Mouse (Mus musculus) kidney, embryonic 16.5 days (tissue): ENCODE measurements at regions not wholly inside any gene's neighbourhood (a gene's known extent, or its start where the extent isn't known, plus 50 kb on each side); places are given as distances from the start of the nearest gene placed in this dataset.

Source experiments
- ATAC-seq: fragments of 200-750 bp; cut with Nextera tagmentation; 2 replicates; pipeline ENCODE4 v1.8.0; 2017; ENCODE audit warnings: moderate TSS enrichment; ENCODE audit not compliant: low FRiP score, low TSS enrichment
- H3K27ac ChIP-seq: fragments of 300-500 bp; sonication (generic); 2 replicates; pipeline ENCODE4 v1.5.1; 2014; ENCODE audit warnings: low read length
- H3K27me3 ChIP-seq: fragments of 300-500 bp; sonication (generic); 2 replicates; pipeline ENCODE4 v1.6.1; 2014; ENCODE audit warnings: low read length, control low read depth, mixed read lengths; ENCODE audit not compliant: insufficient read depth
- H3K36me3 ChIP-seq: fragments of 300-500 bp; sonication (generic); 2 replicates; pipeline ENCODE4 v1.6.1; 2014; ENCODE audit warnings: low read length, control low read depth, mixed read lengths; ENCODE audit not compliant: insufficient read depth
- H3K4me1 ChIP-seq: fragments of 300-500 bp; sonication (generic); 2 replicates; pipeline ENCODE4 v1.6.1; 2014; ENCODE audit warnings: low read length, control low read depth, mixed read lengths; ENCODE audit not compliant: insufficient read depth
- H3K4me2 ChIP-seq: fragments of 300-500 bp; sonication (generic); replicated peaks from 2 replicates; pipeline ENCODE4 v1.6.1; 2014; ENCODE audit warnings: low read depth, low read length
- H3K4me3 ChIP-seq: fragments of 300-500 bp; sonication (generic); 2 replicates; pipeline ENCODE4 v1.5.1; 2014; ENCODE audit warnings: mild to moderate bottlenecking, low read length
- H3K9ac ChIP-seq: fragments of 300-500 bp; sonication (generic); replicated peaks from 2 replicates; pipeline ENCODE4 v1.6.1; 2014; ENCODE audit warnings: low read length
- H3K9me3 ChIP-seq: fragments of 300-500 bp; sonication (generic); 2 replicates; pipeline ENCODE4 v1.6.1; 2016; ENCODE audit warnings: low read length, control low read depth
- WGBS: fragments of 180-500 bp; shearing (Covaris S2); extraction: QIAGEN DNeasy Blood & Tissue Kit; methylation state at CpG from one replicate; pipeline ENCODE4 v1.1.7; 2014; 5-methylcytosine and 5-hydroxymethylcytosine counted together

GRCm38 (mm10) chr7:111257842-111258241 is 175.0 kb upstream of the Eif4g2 start:
- H3K36me3 ChIP-seq: no peaks in the 10 kb centered on the region
- H3K4me2 ChIP-seq: no peak overlapping the region
- H3K4me1 ChIP-seq: peaks cover 10% of the 10 kb centered on the region; the same call in 1 of the 2 replicates
- 89% methylated on average over 2 of the region's 2 CpGs for WGBS
- no peak overlapping the region for H3K9ac ChIP-seq
- no peak overlapping the region for H3K27ac ChIP-seq
- H3K27me3 ChIP-seq: no peaks in the 10 kb centered on the region
- ATAC-seq: no peak
- H3K9me3 ChIP-seq: no peaks in the 10 kb centered on the region
- H3K4me3 ChIP-seq: no peak overlapping the region

- ATAC-seq: no peak
- no peak overlapping the region for H3K4me2 ChIP-seq
- WGBS: 43% methylated on average over 2 of the region's 2 CpGs
- H3K4me1 ChIP-seq: peaks cover 10% of the 10 kb centered on the region; the same call in 1 of the 2 replicates
- H3K9ac ChIP-seq: no peak overlapping the region
- no peaks in the 10 kb centered on the region for H3K27me3 ChIP-seq
- H3K27ac ChIP-seq: no peak overlapping the region
- H3K4me3 ChIP-seq: no peak overlapping the region
- no peaks in the 10 kb centered on the region for H3K9me3 ChIP-seq
- no peaks in the 10 kb centered on the region for H3K36me3 ChIP-seq
Observed at GRCm38 (mm10) chr7:111256199-111256598, 173.4 kb upstream of the Eif4g2 start.

GRCm38 (mm10) chr7:111249606-111250005 is 166.8 kb upstream of the Eif4g2 start:
- no peak for ATAC-seq
- Histone ChIP-seq H3K27ac (no peak overlapping the region), H3K4me1 (no peaks in the 10 kb centered on the region), H3K4me2 (no peak overlapping the region), H3K27me3 (no peaks in the 10 kb centered on the region), H3K9ac (no peak overlapping the region), H3K36me3 (no peaks in the 10 kb centered on the region), H3K4me3 (no peak overlapping the region), H3K9me3 (no peaks in the 10 kb centered on the region)
- 30% methylated on average over 5 of the region's 5 CpGs for WGBS

GRCm38 (mm10) chr7:111245488-111245887 is 162.7 kb upstream of the Eif4g2 start:
- Histone ChIP-seq H3K36me3 (no peaks in the 10 kb centered on the region), H3K4me2 (no peak overlapping the region)
- WGBS: 93% methylated on average over 8 of the region's 8 CpGs

GRCm38 (mm10) chr7:111245067-111245466 is 162.2 kb upstream of the Eif4g2 start:
- Histone ChIP-seq H3K9me3 (no peaks in the 10 kb centered on the region), H3K27me3 (no peaks in the 10 kb centered on the region), H3K4me3 (no peak overlapping the region), H3K4me1 (peaks cover 5% of the 10 kb centered on the region; the same call in 1 of the 2 replicates), H3K9ac (no peak overlapping the region), H3K36me3 (no peaks in the 10 kb centered on the region), H3K27ac (no peak overlapping the region), H3K4me2 (no peak overlapping the region)
- no peak for ATAC-seq
- WGBS: 76% methylated on average over 6 of the region's 6 CpGs

More at GRCm38 (mm10) chr7:111245488-111245887, 162.7 kb upstream of the Eif4g2 start:
- H3K9me3 ChIP-seq: no peaks in the 10 kb centered on the region
- H3K4me3 ChIP-seq: no peak overlapping the region
- ATAC-seq: no peak
- H3K4me1 ChIP-seq: peaks cover under 1% of the 10 kb centered on the region; the same call in 1 of the 2 replicates
- no peak overlapping the region for H3K27ac ChIP-seq
- H3K9ac ChIP-seq: no peak overlapping the region
- no peaks in the 10 kb centered on the region for H3K27me3 ChIP-seq

- ATAC-seq: no peak
- 68% methylated on average over 1 of the region's 1 CpGs for WGBS
Observed at GRCm38 (mm10) chr7:111243831-111244230, 161.0 kb upstream of the Eif4g2 start.

GRCm38 (mm10) chr7:111242646-111243045 is 159.8 kb upstream of the Eif4g2 start:
- Histone ChIP-seq H3K27ac (no peak overlapping the region), H3K4me1 (peaks cover 7% of the 10 kb centered on the region; the same call in 1 of the 2 replicates), H3K9me3 (peaks cover 3% of the 10 kb centered on the region; the same call in 1 of the 2 replicates), H3K27me3 (no peaks in the 10 kb centered on the region), H3K4me2 (no peak overlapping the region), H3K9ac (no peak overlapping the region), H3K4me3 (no peak overlapping the region), H3K36me3 (no peaks in the 10 kb centered on the region)
- ATAC-seq: no peak
- 37% methylated on average over 10 of the region's 10 CpGs for WGBS

More at GRCm38 (mm10) chr7:111243831-111244230, 161.0 kb upstream of the Eif4g2 start:
- H3K4me3 ChIP-seq: no peak overlapping the region
- H3K36me3 ChIP-seq: no peaks in the 10 kb centered on the region
- peaks cover 6% of the 10 kb centered on the region; the same call in 1 of the 2 replicates for H3K4me1 ChIP-seq
- no peaks in the 10 kb centered on the region for H3K27me3 ChIP-seq
- no peak overlapping the region for H3K27ac ChIP-seq
- peaks cover 3% of the 10 kb centered on the region; the same call in 1 of the 2 replicates for H3K9me3 ChIP-seq
- no peak overlapping the region for H3K9ac ChIP-seq
- no peak overlapping the region for H3K4me2 ChIP-seq

- Histone ChIP-seq H3K9ac (no peak overlapping the region), H3K27me3 (no peaks in the 10 kb centered on the region), H3K36me3 (no peaks in the 10 kb centered on the region), H3K9me3 (peaks cover 5% of the 10 kb centered on the region), H3K4me2 (no peak overlapping the region), H3K4me3 (no peak overlapping the region), H3K4me1 (peaks cover 9% of the 10 kb centered on the region; the same call in 1 of the 2 replicates), H3K27ac (no peak overlapping the region)
- 47% methylated on average over 4 of the region's 4 CpGs for WGBS
- no peak for ATAC-seq
Observed at GRCm38 (mm10) chr7:111241538-111241937, 158.7 kb upstream of the Eif4g2 start.

- Histone ChIP-seq H3K36me3 (no peaks in the 10 kb centered on the region), H3K4me3 (no peak overlapping the region), H3K4me1 (peaks cover 9% of the 10 kb centered on the region; the same call in 1 of the 2 replicates), H3K27me3 (no peaks in the 10 kb centered on the region), H3K4me2 (no peak overlapping the region), H3K9ac (no peak overlapping the region), H3K27ac (no peak overlapping the region), H3K9me3 (peaks cover 9% of the 10 kb centered on the region)
- ATAC-seq: no peak
- 37% methylated on average over 9 of the region's 9 CpGs for WGBS
Observed at GRCm38 (mm10) chr7:111240234-111240826, 157.5 kb upstream of the Eif4g2 start.

GRCm38 (mm10) chr7:111237819-111238218 is 155.0 kb upstream of the Eif4g2 start:
- Histone ChIP-seq H3K9ac (no peak overlapping the region), H3K9me3 (peaks cover 9% of the 10 kb centered on the region), H3K4me2 (no peak overlapping the region), H3K27ac (peak overlapping the region; percentile 69), H3K36me3 (no peaks in the 10 kb centered on the region), H3K4me3 (no peak overlapping the region), H3K27me3 (no peaks in the 10 kb centered on the region), H3K4me1 (peaks cover 9% of the 10 kb centered on the region; the same call in 1 of the 2 replicates)
- peak; percentile 65 for ATAC-seq
- 49% methylated on average over 9 of the region's 9 CpGs for WGBS
